Mouse (Mus musculus): ENCODE data around the gene Gm48552. TPM values are rescaled to one million over a fixed set of nuclear protein-coding genes. Genes with fewer than 3 reads are reported as not detected.

Gene Gm48552
- total RNA-seq, 2 experiments from 2014 or later = 1.1 to 3.5 TPM

DNA sequence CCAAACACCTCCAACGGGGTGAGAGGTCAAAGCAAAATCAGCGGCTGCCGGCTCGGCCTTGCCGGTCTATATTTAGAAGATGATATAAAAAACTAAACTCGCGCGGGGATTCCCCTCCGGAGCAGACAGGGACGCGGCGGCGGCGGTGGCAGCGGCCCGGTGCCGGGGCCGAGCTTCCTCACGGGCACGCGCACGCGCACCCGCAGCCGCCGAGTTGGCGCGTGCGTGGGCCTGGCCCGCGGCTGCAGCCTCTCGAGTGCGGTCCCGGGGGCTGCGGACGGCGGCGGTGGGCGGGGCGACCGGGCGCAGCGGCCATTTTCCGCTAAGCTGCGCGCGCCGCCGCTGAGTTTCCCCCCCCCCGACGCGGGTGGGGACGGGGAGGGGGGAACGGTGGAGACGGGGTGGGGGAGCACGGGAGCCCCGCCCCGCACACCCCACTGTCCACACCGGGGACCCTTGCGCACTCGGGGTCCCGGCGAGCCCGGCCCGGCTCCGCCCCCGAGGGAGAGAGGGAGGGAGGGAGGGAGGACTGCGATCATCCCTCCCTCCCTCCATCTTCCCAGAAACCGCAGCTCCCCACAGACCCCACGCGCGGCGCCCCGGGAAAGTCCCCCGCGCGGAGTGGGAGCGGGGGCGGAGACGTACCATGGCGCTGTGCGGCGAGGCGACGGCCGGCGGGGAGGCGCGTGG is 41.5 kb downstream of the Gm48552 start:
- DNase-seq (ENCODE audit: low spot score in 2 of 2) = peak; percentile 77 to 87

DNA sequence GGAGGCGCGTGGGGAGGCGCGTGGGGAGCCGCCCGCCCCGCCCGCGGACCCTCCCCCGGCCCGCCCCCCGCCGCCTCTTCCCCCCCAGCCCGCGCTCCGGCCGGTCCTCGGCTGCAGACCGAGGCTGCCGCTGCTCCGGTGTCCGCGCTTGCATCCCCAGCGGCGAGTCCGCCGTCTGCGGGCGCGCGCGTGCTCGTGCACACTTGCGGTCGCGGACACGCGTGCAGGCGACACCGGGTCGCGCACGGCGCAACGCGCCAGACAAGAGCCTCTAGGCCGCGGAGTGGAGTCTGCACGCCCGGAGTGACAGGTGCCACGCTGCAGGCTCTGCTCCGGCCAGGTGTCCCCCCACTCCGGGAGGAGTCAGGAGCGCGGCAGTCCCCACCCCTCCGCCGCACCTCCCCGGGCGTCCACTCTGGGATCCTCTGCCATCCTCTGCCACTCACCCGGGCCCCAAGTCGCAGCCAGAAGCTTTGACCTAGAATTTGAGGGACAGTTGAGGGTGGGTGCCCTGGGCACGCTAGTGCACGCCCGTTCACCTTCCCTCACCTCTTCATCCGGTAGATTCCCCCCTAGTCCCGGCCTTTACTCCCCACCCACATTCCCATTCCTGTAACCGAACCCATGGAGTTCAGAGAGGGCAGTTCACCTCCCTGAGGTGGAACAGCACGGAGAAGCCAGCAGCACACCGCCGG is 42.2 kb downstream of the Gm48552 start:
- DNase-seq (ENCODE audit: low spot score in 2 of 2) = peak; percentile 63 to 80

DNA sequence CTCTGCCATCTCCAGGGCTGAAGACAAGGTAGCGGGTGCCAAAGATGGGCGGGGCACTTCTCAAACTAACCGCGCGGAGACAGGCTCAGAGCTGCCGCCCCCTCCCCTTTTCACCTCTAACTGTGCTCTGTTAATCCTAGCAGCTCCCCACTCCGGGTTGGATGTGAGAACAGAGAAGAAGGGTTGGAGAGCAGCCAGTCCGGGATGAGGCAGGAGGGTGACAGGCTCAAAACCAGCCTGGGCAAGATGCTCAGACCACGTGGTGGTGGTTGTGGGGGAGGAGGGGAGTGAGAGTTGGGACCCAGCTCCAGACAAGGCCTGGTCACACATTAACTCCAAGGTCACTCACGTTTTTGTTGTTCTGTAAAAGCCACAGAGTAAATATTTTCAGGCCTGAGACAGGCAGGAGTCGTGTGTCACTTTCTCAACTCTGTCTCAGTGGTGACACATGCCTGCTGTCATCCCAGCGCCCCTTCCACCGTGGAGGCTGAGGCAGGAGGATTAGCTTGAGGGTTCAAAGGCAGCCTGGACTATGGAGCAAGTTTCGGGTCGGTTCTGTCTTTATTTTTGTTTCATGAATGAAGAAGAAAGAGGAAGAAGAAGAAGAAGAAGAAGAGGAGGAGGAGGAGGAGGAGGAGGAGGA is 42.8 kb downstream of the Gm48552 start:
- DNase-seq (ENCODE audit: low spot score in 2 of 2) = peak; percentile 50 to 68

DNA sequence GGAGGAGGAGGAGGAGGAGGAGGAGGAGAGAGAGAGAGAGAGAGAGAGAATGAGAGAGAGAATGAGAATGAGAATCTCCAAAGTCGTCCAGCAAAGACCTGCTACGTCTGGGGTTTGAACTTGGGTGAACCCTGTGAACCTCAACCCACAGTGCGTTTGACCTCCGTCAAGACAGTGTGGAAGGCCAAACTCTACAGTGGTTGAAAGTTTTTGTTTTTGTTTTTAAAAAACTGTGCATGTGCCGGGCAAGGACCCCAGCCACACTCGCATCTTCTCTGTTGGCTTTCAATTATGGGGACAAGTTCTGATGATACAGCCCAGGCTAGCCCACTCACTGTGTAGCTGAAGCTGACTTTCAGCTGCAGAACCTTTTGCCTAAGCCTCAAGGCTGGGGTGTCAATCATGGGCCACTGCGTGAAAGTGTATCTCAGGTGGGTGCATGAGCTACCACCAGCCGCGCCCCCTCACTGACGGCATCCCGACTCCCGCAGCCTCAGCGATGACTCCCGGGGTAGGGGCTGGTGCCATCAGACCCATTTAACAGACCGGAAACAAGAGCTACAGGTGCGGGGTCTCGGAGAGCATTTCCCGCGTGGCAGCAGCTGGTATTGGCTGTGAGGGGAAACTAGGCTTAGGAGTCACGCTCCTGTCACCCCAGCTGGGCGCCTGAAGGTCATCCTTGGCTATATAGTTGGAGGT is 43.5 kb downstream of the Gm48552 start:
- DNase-seq (ENCODE audit: low spot score in 2 of 2) = no peak

DNA sequence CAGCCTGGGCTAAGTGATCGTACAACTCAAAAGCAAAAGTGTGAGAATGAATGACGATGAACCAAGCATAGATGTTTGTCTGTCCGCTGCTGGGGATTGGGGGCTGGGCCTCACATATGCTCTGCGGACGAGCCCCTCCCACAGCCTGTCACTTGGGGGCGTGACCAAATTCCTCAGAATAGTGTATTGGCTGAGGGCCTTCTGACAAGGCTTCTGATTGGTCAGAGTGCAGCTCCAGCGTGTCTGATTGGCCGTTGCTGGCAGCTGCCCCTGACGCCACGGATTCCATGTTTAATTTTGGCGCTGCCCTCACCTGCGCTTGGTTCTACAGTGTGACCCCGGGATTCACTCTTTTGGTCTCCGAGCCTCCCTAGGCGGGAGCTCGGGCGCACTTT is 44.1 kb downstream of the Gm48552 start:
- DNase-seq (ENCODE audit: low spot score in 2 of 2) = peak; percentile 90 to 93

DNA sequence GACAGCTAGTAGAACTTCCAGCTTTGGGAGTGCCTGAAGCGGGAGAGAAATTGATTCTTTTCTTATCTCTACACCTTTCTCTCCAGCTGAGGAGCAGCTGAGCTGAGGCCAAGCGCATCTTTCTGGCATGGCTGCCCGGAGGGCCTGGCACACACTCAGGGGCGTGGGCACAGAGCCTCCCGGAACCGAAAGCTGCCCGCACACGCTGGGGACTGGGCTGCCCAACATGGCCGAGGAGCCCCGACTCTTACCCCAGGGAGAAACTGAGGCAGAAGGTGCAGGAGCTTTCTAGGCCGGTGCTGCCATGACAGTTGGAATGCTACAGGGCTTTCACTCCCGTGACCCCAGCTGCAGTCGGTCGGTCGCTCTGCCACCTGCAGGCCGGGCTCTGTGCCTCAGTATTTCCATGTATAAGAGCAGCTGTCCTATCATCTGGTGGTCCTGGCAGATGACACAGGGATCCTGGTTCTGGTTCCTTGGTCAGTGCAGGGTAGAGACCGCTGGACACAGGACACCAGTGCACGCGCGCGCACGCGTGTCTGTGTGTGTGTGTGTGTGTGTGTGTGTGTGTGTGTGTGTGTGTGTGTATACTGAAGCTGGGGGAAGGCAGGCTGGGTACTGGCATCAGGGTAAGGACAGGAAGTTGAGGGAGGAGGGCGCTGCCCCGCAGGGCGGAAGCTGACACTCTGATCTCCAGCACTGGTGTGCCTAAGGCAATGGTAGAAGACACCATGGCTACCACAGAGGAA is 44.9 kb downstream of the Gm48552 start:
- DNase-seq (ENCODE audit: low spot score in 2 of 2) = peak; percentile 33 to 53

DNA sequence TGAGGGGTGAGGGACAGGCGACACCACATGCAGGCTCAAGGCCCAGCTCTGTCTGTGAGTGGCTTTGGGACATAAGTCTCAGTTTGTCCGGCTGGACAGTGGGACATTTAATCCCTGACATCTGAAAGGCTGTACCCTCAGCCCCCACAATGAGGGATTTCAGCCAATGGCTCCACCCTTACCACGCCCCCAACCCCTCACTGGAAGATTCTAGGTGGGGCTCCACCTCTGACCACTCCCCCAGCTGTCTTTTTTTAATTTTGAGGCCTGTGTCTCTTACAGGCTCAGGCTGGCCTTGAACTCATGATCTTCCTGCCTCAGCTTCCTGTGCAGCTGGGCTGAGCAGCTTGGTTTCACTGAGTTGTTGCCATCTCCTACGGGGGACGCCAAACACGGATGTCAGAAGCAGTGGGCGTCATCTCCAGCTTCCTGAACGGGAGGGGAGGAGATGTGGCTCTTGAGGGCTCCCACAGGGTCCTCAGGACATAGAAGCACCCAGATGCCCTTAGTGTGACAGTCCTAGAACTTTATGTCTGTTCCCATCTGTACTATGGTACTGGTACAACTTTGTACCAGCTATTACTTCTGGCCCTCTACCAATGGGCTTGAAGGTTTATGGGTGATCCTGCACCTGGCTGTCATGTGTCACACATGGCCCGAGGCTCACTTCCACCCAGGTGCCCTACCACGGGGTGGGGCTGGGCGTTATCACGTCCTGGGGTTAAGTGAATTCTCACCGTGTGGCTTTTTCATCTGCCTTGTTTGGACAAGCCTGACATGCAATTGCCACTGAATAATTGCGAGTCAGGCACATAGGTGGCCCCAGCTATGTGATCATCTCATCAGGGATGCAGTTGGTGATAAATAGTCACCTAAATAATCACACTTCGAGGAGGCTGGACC is 45.8 kb downstream of the Gm48552 start:
- DNase-seq (ENCODE audit: low spot score in 2 of 2) = peak; percentile 32 to 36

DNA sequence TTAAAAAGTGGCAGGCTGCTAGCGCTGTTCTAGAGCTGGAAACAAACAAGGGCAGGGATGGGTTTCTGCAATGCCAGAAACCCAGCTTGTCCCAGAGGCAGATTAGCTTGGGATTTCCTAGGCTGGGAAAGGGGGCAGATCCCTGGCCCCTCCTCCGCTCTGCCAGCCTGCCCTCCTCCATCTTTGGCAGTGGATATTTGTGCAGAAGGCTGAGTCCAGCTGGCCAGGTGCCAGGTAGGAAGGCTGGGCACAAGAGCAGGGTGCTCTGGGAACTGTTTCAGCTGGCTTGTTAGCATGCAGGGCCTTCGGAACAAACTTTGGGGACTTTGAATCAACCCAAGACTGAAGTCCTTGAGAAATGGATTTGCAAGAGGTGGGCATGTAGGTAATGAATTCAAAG is 46.6 kb downstream of the Gm48552 start:
- DNase-seq (ENCODE audit: low spot score in 2 of 2) = peak; percentile 84 to 91

Small RNAs within 50 kb of the gene (microRNA-seq; reads per million reads assigned to microRNA genes)
- gene Mir1191b (0.22 to 1.4 reads per million in 2 experiments), gene Mir6913 (0.59 to 2.0 reads per million in 2 experiments)

Other genes starting within 250 kb of the Gm48552 start
- gene Pias4, start 221.1 kb upstream of the Gm48552 start, total RNA-seq (2021) = 10 to 100 TPM; 26.7 to 29.7 TPM
- gene Eef2, start 212.4 kb upstream of the Gm48552 start, total RNA-seq (2021) = 1,000 to 10,000 TPM; 1,075 to 1,131 TPM
- 10 to 100 TPM; 66.1 to 67.9 TPM for gene Dapk3, start 206.0 kb upstream of the Gm48552 start, total RNA-seq (2021)
- not detected for gene 4930442H23Rik, start 205.2 kb upstream of the Gm48552 start, total RNA-seq (2021)
- under 1 TPM in 1 of 2 experiments, not detected in 1; 0.18 TPM for gene Nmrk2, start 187.0 kb upstream of the Gm48552 start, total RNA-seq (2021)
- 100 to 1,000 TPM; 170 to 177 TPM for gene Atcay, start 158.2 kb upstream of the Gm48552 start, total RNA-seq (2021)
- gene Zfr2, start 155.8 kb upstream of the Gm48552 start, total RNA-seq (2021) = 10 to 100 TPM; 58.0 to 66.8 TPM
- 100 to 1,000 TPM; 222 to 266 TPM for gene Matk, start 136.1 kb upstream of the Gm48552 start, total RNA-seq (2021)
- 10 to 100 TPM; 36.1 to 42.5 TPM for gene Mrpl54, start 122.1 kb upstream of the Gm48552 start, total RNA-seq (2021)
- 10 to 100 TPM; 31.3 to 37.4 TPM for gene Apba3, start 122.0 kb upstream of the Gm48552 start, total RNA-seq (2021)
- gene Tjp3, start 97.4 kb upstream of the Gm48552 start, total RNA-seq (2021) = 1 to 10 TPM; 1.4 to 2.3 TPM
- 100 to 1,000 TPM; 305 to 311 TPM for gene Pip5k1c, start 96.0 kb upstream of the Gm48552 start, total RNA-seq (2021)
- 10 to 100 TPM; 24.7 to 25.6 TPM for gene Cactin, start 67.9 kb upstream of the Gm48552 start, total RNA-seq (2021)
- gene Tbxa2r, start 60.3 kb upstream of the Gm48552 start, total RNA-seq (2021) = 1 to 10 TPM; 1.9 to 2.9 TPM
- 1 to 10 TPM in 1 of 2 experiments, under 1 TPM in 1; 0.94 to 1.2 TPM for gene Gipc3, start 45.7 kb upstream of the Gm48552 start, total RNA-seq (2021)
- gene Hmg20b, start 38.5 kb upstream of the Gm48552 start, total RNA-seq (2021) = 10 to 100 TPM; 25.1 to 30.9 TPM
- 10 to 100 TPM; 37.0 to 40.8 TPM for gene Mfsd12, start 31.5 kb upstream of the Gm48552 start, total RNA-seq (2021)
- gene 4930404N11Rik, start 23.2 kb upstream of the Gm48552 start, total RNA-seq (2021) = under 1 TPM; 0.57 to 0.74 TPM
- gene Fzr1, start 10.5 kb upstream of the Gm48552 start, total RNA-seq (2021) = 10 to 100 TPM; 81.2 to 85.2 TPM
- 10 to 100 TPM; 72.0 to 77.3 TPM for gene Dohh, start 4.6 kb upstream of the Gm48552 start, total RNA-seq (2021)
- gene Gm48551, start 4.5 kb upstream of the Gm48552 start, total RNA-seq (2021) = 1 to 10 TPM; 2.3 to 4.5 TPM
- 1 to 10 TPM; 2.6 to 3.0 TPM for gene Smim24, start 4.0 kb downstream of the Gm48552 start, total RNA-seq (2021)
- gene Nfic, start 66.6 kb downstream of the Gm48552 start, total RNA-seq (2021) = 10 to 100 TPM; 51.2 to 55.8 TPM
- 100 to 1,000 TPM; 259 to 261 TPM for gene Celf5, start 93.7 kb downstream of the Gm48552 start, total RNA-seq (2021)
- gene Ncln, start 107.4 kb downstream of the Gm48552 start, total RNA-seq (2021) = 100 to 1,000 TPM in 1 of 2 experiments, 10 to 100 TPM in 1; 89.3 to 116 TPM
- under 1 TPM in 1 of 2 experiments, not detected in 1; 0.30 TPM for gene S1pr4, start 111.1 kb downstream of the Gm48552 start, total RNA-seq (2021)
- gene Gna15, start 135.2 kb downstream of the Gm48552 start, total RNA-seq (2021) = 1 to 10 TPM; 1.9 to 3.2 TPM
- gene Gna11, start 156.2 kb downstream of the Gm48552 start, total RNA-seq (2021) = 100 to 1,000 TPM; 124 to 125 TPM
- 100 to 1,000 TPM; 582 to 612 TPM for gene Aes, start 170.5 kb downstream of the Gm48552 start, total RNA-seq (2021)
- gene Tle2, start 185.6 kb downstream of the Gm48552 start, total RNA-seq (2021) = 10 to 100 TPM; 25.6 to 26.6 TPM
- 1 to 10 TPM; 1.7 to 2.4 TPM for gene Tle6, start 212.1 kb downstream of the Gm48552 start, total RNA-seq (2021)
- 1 to 10 TPM; 2.0 TPM for gene BC025920, start 217.3 kb downstream of the Gm48552 start, total RNA-seq (2021)
- gene Sirt6, start 238.8 kb downstream of the Gm48552 start, total RNA-seq (2021) = 10 to 100 TPM; 28.9 to 31.4 TPM
- gene Ankrd24, start 239.5 kb downstream of the Gm48552 start, total RNA-seq (2021) = 10 to 100 TPM; 28.5 to 40.6 TPM

Data from layer of hippocampus, postnatal 10 days (tissue).